Mouse (Mus musculus) CD8-positive naive resting alpha-beta T cell, adult 2 months (primary cell): Measurements from ENCODE around the gene Tbc1d9b.
"Not testable (repeated sequence)": the region's sequence is repeated elsewhere in the genome, so short reads cannot be mapped to it uniquely, and the experiment has no call there.

Experiments used
- DNase-seq, 2 experiments: peaks; one replicate each; pipeline ENCODE4 v3.0.0; 2022; ENCODE audit warnings: low read depth in 2 of 2, low spot score in 2 of 2

The Tbc1d9b gene

GRCm38 (mm10) chr11:50174111-50174729, 43.0 kb downstream of the Tbc1d9b start, which contains the start of gene Mrnip:
Mrnip (plus strand) TSS chr11:50174444.
- not testable (repeated sequence) for DNase-seq

- DNase-seq = peak; percentile 97 to 99
Measured at GRCm38 (mm10) chr11:50174730-50175187, 43.6 kb downstream of the Tbc1d9b start.

- no peak for DNase-seq
Measured at GRCm38 (mm10) chr11:50176351-50176750, 45.2 kb downstream of the Tbc1d9b start.

DNA sequence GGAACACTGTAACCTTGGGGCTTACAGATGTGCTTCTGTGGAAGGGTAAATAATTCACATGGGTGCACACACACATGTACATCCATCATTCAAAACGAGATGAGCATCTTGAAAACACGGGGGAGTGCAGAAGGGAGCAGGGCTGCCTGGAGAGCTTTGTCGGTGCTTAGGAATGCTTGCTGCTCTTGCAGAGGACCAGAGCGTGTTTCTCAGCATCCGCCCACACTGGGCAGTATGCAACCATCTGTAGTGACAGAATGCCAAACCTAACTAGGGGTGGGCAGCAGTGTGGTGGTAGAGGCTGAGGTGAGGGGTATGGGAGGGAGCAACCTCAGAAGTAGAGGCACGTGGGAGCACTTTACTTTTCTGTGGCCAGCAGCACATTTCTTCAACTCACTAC, 45.9 kb downstream of the Tbc1d9b start:
- no peak for DNase-seq

GRCm38 (mm10) chr11:50178532-50179488, 47.6 kb downstream of the Tbc1d9b start:
- DNase-seq = no peak

DNA sequence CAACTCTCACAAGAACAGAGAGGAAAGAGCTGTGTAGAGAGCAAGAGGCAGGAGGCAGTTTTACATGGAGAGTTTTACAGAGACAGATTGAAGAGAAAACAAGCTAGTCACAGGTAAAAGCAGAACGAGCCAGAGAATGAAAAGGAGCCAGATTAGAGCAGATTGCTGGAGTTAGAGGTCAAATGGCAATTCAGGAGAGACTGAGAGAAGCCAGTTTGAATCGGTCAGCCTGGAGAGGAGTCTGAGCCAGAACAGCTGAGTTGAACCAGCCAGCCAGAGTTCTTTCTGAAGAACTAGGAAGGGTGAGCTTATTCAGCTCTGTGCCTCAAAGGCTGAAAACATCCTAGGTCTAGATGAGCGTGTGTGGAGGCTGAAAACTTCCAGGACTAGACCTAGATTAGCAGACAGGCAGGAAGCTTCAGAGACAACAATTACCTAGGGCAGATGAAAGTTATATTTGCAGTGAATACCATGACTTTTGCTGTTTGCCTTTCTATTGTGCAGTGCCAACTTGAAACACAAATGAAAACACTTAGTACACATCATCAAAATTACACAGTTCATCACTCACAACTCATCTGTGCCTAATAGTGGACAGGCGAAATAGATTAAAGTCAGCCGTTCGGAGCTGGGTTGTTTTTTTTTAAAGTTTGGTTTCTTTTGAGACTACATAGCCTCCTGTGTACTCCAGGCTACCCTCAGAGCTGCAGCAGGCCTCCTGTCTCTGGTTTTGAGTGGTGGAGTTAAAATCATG, 49.5 kb downstream of the Tbc1d9b start:
- no peak for DNase-seq

- no peak for DNase-seq
Measured at GRCm38 (mm10) chr11:50182702-50183101, 51.5 kb downstream of the Tbc1d9b start.

- no peak for DNase-seq
Measured at GRCm38 (mm10) chr11:50184788-50185187, 53.6 kb downstream of the Tbc1d9b start.

- DNase-seq = no peak
Measured at GRCm38 (mm10) chr11:50188682-50189081, 57.5 kb downstream of the Tbc1d9b start.

DNA sequence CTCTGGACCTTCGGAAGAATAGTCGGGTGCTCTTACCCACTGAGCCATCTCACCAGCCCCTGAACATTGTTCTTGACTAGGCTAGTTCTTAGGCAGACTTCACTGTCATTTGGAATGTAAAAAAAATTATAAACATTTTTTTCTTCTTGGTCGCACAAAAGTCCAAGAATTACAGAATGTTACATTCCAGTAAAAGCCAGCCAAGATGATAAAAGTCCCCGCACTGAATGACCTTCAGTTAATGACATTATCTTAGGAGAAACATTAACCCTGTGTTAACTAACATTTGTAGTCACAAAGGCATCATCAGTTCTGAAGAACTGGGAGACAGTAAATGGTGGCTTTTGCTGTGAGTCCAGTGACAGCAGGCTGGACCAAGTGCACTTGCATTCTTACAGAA, 59.2 kb downstream of the Tbc1d9b start:
- no peak for DNase-seq

DNA sequence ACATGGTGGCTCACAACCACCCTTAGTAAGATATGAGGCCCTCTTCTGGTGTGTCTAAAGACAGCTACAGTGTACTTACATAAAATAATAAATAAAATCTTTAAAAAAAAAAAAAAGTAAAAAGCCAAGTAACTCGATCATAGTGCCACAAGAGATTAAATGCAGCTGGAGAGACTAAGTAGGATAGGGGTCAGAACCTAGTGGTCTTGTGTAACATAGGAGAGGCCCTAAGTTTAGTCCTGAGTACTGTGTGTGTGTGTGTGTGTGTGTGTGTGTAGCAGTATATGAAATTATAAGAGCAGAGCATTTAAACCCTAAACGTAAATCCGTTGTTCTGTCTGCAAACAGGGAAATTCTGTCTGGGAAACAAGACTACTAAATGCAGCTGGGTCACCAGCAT, 61.1 kb downstream of the Tbc1d9b start:
- no peak for DNase-seq

GRCm38 (mm10) chr11:50194070-50194469, 62.9 kb downstream of the Tbc1d9b start:
- DNase-seq = no peak

DNA sequence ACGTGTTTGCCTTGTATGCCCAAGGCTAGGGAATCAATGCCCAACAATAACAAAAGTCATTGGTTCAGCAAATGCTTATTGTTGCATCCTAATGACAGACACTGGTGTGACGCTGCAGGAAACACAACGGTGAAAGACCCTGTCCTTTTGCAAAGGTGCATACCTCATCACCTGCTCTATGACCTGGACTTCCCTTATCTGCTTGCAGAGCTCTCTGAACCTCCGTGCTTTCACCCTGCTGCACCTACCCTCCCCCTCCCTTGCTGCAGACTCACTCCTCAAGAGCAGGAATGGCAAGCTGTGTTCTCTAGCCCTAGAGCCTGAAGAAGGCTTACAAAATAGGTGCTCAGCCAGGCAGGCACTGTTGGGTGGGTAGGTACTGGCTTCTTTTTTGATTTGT, 63.6 kb downstream of the Tbc1d9b start:
- DNase-seq = no peak

DNA sequence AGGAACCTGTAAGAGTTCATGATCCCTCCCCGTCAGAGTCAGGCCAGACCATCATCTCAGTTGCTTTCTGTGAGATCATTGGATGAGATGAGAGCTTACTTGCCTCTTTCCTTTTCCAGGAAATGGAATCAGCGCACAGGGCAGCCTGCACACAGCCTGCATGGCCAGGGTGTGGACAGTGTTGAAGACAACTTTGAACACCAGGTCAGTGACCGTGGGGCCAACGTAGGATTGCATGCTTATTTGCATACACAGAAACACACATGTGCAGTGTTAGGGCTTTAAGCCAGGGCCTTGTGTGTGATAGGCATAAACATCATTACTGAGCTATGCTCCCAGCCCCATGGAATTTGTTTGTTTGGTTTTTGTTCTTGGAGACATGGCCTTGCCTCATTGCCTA, 66.3 kb downstream of the Tbc1d9b start:
- DNase-seq = no peak

DNA sequence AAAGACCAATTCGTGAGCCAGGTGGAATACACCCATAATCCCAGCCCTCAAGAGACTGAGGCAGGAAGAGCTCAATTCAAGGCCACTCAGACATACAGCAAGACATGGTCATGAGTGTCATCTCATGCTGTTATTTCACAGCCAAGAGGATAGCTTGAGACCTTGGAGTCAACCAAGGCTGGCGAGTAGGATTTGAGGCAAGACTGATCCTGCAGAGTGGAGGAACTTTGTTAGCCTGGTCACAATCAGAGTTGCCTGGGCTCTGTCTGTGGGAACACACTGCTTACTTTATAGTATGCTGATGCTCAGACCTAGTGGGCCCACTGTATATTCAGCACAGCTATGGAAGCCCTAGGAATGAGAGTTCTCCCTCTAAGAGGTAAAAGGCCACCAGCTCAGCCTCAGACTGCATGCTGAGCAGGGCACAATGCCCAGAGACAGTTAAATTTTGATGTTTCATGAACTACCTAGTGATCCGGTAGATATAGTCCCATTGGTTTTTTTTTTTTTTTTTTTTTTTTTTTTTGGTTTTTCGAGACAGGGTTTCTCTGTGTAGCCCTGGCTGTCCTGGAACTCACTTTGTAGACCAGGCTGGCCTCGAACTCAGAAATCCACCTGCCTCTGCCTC, 67.1 kb downstream of the Tbc1d9b start:
- no peak for DNase-seq

DNA sequence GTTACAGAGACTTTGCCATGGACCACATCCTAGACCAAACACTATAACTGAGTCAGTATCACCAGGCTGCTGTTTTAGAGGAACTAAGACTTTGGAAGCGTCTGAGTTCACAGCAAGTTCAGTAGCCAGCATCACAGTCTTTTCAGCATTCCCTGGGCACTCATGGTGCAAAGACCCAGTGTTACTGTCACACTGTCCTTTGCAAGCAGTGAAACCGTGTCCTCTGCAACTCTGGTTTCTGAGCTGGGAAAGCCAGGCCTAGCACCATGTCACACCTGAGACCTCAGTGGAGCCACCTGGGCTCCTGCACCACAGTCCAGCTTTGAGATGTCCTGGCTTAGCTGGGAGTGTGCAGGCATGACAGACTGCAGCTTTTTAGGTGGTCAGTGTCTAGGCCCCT, 67.7 kb downstream of the Tbc1d9b start:
- DNase-seq = no peak

DNA sequence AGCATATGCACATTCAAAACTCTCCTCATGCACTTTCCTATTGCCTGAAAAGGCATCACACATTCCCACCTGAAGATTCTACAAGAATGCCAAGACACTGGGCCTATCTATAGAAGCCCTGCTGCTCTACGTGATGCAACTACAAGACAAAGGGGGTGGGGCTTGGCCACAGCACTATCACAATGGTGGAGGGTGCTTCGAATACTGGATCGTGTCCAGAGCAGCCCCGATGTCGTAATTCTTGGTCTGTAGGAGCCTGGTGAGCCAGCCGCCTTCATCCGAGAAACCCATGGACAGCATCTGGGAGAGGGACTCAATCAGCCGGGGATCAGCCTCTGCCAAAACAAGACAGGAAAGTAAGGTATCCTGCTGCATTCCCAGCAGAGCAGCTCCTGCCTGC, 69.4 kb downstream of the Tbc1d9b start:
- DNase-seq = no peak

DNA sequence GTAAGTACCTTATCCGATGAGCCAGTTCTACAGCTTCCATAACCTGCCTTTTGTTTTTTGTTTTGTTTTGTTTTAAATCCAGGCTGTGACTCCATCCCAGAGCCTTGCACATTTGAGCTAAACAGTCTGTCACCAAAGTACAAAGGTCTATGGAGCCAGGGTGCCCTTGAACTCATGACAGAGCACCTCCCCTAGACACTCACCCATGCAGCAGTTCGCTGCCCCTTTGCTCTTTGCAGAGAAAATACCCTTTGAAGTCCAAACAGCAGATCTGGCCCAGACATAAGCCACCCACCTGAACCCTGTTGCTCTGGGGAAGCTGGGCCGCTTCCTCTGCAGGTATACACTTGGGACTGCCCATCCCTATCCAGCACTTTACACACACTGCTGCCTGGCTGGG, 70.4 kb downstream of the Tbc1d9b start:
- no peak for DNase-seq

DNA sequence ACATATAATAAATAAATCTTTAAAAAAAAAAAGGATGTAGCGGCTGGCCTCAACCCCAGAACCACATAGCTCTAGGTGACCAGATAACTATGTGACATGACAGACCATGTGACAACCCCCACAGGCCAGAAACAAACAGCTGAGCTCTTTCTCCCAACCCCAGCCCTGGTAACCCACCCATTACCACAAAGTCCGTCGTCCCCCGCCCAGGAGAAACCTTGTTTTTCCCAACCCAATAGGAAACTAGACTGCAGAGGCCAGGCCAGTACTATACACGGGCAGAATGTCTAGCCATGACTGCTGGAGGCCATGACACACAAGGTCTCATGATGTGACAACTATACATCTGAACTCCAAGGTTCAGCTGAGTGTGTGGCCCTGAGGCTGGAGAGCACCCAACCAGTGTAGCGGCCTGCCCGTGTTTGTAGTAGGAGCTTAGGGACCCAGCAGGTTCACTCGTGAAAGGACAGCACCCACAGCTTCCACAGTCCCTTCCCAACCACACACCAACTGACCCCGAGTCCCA, 72.2 kb downstream of the Tbc1d9b start:
- no peak for DNase-seq

DNA sequence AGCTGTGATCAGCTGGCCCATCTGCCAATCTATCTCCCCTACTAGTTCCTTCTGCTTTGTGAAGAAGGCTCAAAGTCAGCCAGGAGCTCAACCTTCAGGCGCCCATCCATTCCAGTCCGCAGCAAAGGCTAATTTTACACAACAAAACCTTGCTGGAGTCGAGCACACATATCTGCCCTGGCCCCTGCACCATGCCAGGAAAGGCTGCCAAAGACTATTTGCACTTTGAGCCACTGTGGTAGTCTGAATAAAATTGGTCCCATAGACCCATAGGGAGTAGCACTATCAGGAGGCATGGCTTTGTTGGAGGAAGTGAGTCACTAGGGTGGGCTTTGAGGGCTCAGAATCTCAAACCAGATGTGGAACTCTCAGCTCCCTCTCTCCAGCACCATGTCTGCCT, 74.2 kb downstream of the Tbc1d9b start:
- DNase-seq = no peak

DNA sequence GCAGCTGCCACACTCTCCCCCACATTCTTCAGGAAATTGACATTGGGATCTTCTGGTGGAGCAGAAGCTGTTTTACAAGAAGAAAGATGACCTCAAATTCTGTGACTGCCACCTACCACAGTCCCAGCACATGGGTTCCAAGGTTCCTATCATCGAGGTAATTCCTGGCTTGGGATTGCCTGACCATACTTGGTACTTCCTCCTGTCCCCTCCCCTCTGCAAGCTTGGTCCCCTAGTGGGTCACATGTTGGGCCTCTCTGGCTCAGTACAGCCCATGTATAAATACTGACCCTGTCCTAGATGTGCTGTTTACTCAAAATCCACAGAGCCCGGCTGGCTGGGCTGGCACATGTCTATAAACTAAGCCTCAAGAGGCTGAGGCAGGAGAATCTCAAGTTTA, 74.8 kb downstream of the Tbc1d9b start:
- DNase-seq = no peak
